Comparison of ENCODE assay signal across 9 mouse cellular contexts in genomic region chr13:23317305-23317889, GRCm38 (mm10). TPM values are rescaled to one million over a fixed set of nuclear protein-coding genes. Genes with fewer than 3 reads are reported as not detected.
A peak's percentile ranks its signal among the peaks of the same experiment; 100 is the strongest.
DNase-seq lines count a peak whose midpoint lies in the region; ATAC-seq lines count a peak whose summit lies in the region.
"Had no signal": no experiment of that assay in that cellular context is flagged by ENCODE, and none has a peak within 500 bp of the region (broad histone marks: within the 10 kb centered on the region; RNA-seq: fewer than 3 reads in every experiment).

No protein-coding gene starts in this region.

- peaks cover 16% of the 10 kb centered on the region for H3K4me1 ChIP-seq in midbrain, embryonic 10.5 days
- H3K4me1 ChIP-seq in midbrain, embryonic 16.5 days (ENCODE audit: control insufficient read depth, insufficient read depth, low read length), result peaks cover 7% of the 10 kb centered on the region; the same call in 1 of the 2 replicates
- peaks cover 10% of the 10 kb centered on the region; the same call in 1 of the 2 replicates for H3K4me1 ChIP-seq in embryonic facial prominence, embryonic 13.5 days

- peaks cover 42% of the 10 kb centered on the region for H3K27me3 ChIP-seq in midbrain, embryonic 10.5 days (ENCODE audit: low read depth, poor library complexity, severe bottlenecking)
- H3K27me3 ChIP-seq in midbrain, embryonic 16.5 days (ENCODE audit: control insufficient read depth, insufficient read depth, low read depth, low read length), result peaks cover 13% of the 10 kb centered on the region
- H3K27me3 ChIP-seq in embryonic facial prominence, embryonic 13.5 days, result peaks cover 54% of the 10 kb centered on the region

- no peaks in the 10 kb centered on the region for H3K9me3 ChIP-seq in midbrain, embryonic 10.5 days (replicated peaks)
- H3K9me3 ChIP-seq in midbrain, embryonic 16.5 days (replicated peaks; ENCODE audit: control insufficient read depth, low read length, poor library complexity, severe bottlenecking), result no peaks in the 10 kb centered on the region
- no peaks in the 10 kb centered on the region for H3K9me3 ChIP-seq in embryonic facial prominence, embryonic 13.5 days

- H3K4me2 ChIP-seq in midbrain, embryonic 16.5 days (ENCODE audit: low read length), result no peak overlapping the region
- H3K4me2 ChIP-seq in embryonic facial prominence, embryonic 13.5 days, result peak overlapping the region; percentile 9

- DNase-seq in midbrain, embryonic 10.5 days (ENCODE audit: low spot score), result peak; percentile 52
- DNase-seq in NIH3T3 (ENCODE audit: low read depth), result peak; percentile 70
- peak; percentile 72 for DNase-seq in mesoderm, embryonic 11.5 days (ENCODE audit: low read depth, low spot score)
- DNase-seq in adrenal gland, postnatal 10 days, result no peak
- DNase-seq in ovary, postnatal 10 days (ENCODE audit: low spot score), result no peak
- DNase-seq: adrenal gland, adult 2 months; spleen, adult 18-20 months had no signal

- 3% methylated on average over 18 of the region's 18 CpGs for WGBS in midbrain, embryonic 10.5 days
- WGBS in midbrain, embryonic 16.5 days, result 7% methylated on average over 18 of the region's 18 CpGs
- WGBS in embryonic facial prominence, embryonic 13.5 days, result 5% methylated on average over 18 of the region's 18 CpGs

- no peak overlapping the region for H3K27ac ChIP-seq in midbrain, embryonic 10.5 days (replicated peaks)
- no peak overlapping the region for H3K27ac ChIP-seq in midbrain, embryonic 16.5 days (ENCODE audit: low read length)
- H3K27ac ChIP-seq in embryonic facial prominence, embryonic 13.5 days, result no peak overlapping the region

- peak overlapping the region; percentile 36 for H3K4me3 ChIP-seq in midbrain, embryonic 10.5 days
- H3K4me3 ChIP-seq in midbrain, embryonic 16.5 days (ENCODE audit: low read depth, low read length), result no peak overlapping the region
- H3K4me3 ChIP-seq in embryonic facial prominence, embryonic 13.5 days, result no peak overlapping the region

- ATAC-seq in midbrain, embryonic 16.5 days, result no peak
- no peak for ATAC-seq in embryonic facial prominence, embryonic 13.5 days (ENCODE audit: insufficient number of reproducible peaks, insufficient read depth, low FRiP score, low TSS enrichment, low read depth)

- H3K36me3 ChIP-seq in midbrain, embryonic 10.5 days, result no peaks in the 10 kb centered on the region
- no peaks in the 10 kb centered on the region for H3K36me3 ChIP-seq in midbrain, embryonic 16.5 days (ENCODE audit: control insufficient read depth, insufficient read depth, low read length)
- H3K36me3 ChIP-seq in embryonic facial prominence, embryonic 13.5 days, result no peaks in the 10 kb centered on the region

- no peak overlapping the region for H3K9ac ChIP-seq in midbrain, embryonic 16.5 days (ENCODE audit: low read depth, low read length)
- no peak overlapping the region for H3K9ac ChIP-seq in embryonic facial prominence, embryonic 13.5 days

RNA-seq across cellular contexts. Expression of gene Zfp322a, which starts 51.6 kb away (rescaled TPM):
- 55.6 and 58.6 TPM in 2 replicates for polyA plus RNA-seq in midbrain, embryonic 10.5 days (2016; fragmentation: Nextera tagmentation; extraction: Ambion mirVana)
- polyA plus RNA-seq in midbrain, embryonic 16.5 days (2015; fragmentation: Nextera tagmentation; extraction: Ambion mirVana), result 55.5 and 57.4 TPM in 2 replicates
- polyA plus RNA-seq in embryonic facial prominence, embryonic 13.5 days (2015; fragmentation: Nextera tagmentation; extraction: Ambion mirVana), result 60.5 and 63.8 TPM in 2 replicates
- total RNA-seq in adrenal gland, postnatal 10 days (2021), result 10 to 100 TPM; 18.9 to 26.9 TPM

Comparison
In these comparisons a context has a peak if more than half of its experiments do, and no peak if none do; other contexts are left out.
1. DNase-seq: peak in midbrain, embryonic 10.5 days (single experiment), NIH3T3 (single experiment) and mesoderm, embryonic 11.5 days (single experiment); none in adrenal gland, postnatal 10 days (single experiment) and ovary, postnatal 10 days (single experiment).